Mouse (Mus musculus) CH12.LX (cell line): ENCODE results near the gene Gm20388. TPM values are rescaled to one million over a fixed set of nuclear protein-coding genes. Genes with fewer than 3 reads are reported as not detected.

Experiments
- DNase-seq: peaks from one replicate; pipeline ENCODE4 v3.0.0-alpha.2; 2013; ENCODE audit errors: extremely low read depth
- H3K27ac ChIP-seq: 2 replicates; pipeline ENCODE4 v1.5.1; 2012; ENCODE audit warnings: low read depth, mild to moderate bottlenecking, control low read depth, moderate library complexity; ENCODE audit not compliant: insufficient read depth
- H3K27me3 ChIP-seq: replicated peaks from 2 replicates; pipeline ENCODE3; 2012; ENCODE audit warnings: inconsistent platforms
- H3K36me3 ChIP-seq, 2 experiments: replicated peaks in 1 of 2; 2 replicates each; pipeline versions ENCODE3 to v1.6.1; 2012; ENCODE audit warnings: inconsistent platforms in 1 of 2, low read length in 1 of 2, mild to moderate bottlenecking in 1 of 2, mixed read lengths in 1 of 2, moderate library complexity in 1 of 2; ENCODE audit not compliant: control insufficient read depth in 1 of 2, insufficient read depth in 1 of 2
- H3K4me1 ChIP-seq, 2 experiments: 2 replicates each; pipeline ENCODE4 v1.6.1; 2012; ENCODE audit warnings: inconsistent platforms in 1 of 2, moderate library complexity in 1 of 2; ENCODE audit not compliant: insufficient read depth in 2 of 2, control insufficient read depth in 1 of 2
- H3K4me2 ChIP-seq: 2 replicates; pipeline ENCODE4 v1.6.1; 2012; ENCODE audit warnings: low read depth, mild to moderate bottlenecking, control low read depth; ENCODE audit not compliant: poor library complexity, insufficient read depth, severe bottlenecking
- H3K4me3 ChIP-seq, 3 experiments: fragments of 150-350 bp in 1 of 3; sonication (generic) in 1 of 3; replicated peaks in 1 of 3; 2 replicates each; pipeline versions ENCODE3 to v1.5.1; 2011 to 2012; ENCODE audit warnings: low read depth in 2 of 3, low read length in 2 of 3, mild to moderate bottlenecking in 2 of 3, moderate library complexity in 2 of 3, control low read depth in 1 of 3, improper control_type of control experiment in 1 of 3, inconsistent platforms in 1 of 3, mixed read lengths in 1 of 3; ENCODE audit not compliant: poor library complexity in 1 of 3
- H3K79me2 ChIP-seq: replicated peaks from 2 replicates; pipeline ENCODE4 v1.6.1; 2012; ENCODE audit warnings: mild to moderate bottlenecking, moderate library complexity; ENCODE audit not compliant: control insufficient read depth, poor library complexity, insufficient read depth, severe bottlenecking; ENCODE audit errors: extremely low read depth
- H3K9ac ChIP-seq: 2 replicates; pipeline ENCODE4 v1.6.1; 2012; ENCODE audit warnings: low read depth, mild to moderate bottlenecking, control low read depth, moderate library complexity; ENCODE audit not compliant: insufficient read depth
- H3K9me3 ChIP-seq: replicated peaks from 2 replicates; pipeline ENCODE3; 2012; ENCODE audit warnings: low read length, inconsistent platforms, mixed read lengths
- BHLHE40 ChIP-seq: IDR thresholded peaks from 2 replicates; pipeline ENCODE4 v1.6.1; 2011; ENCODE audit warnings: mild to moderate bottlenecking, low read depth, low read length, improper control_type of control experiment
- CHD2 ChIP-seq: IDR thresholded peaks from 2 replicates; pipeline ENCODE4 v1.6.1; 2011; ENCODE audit warnings: low read length, improper control_type of control experiment
- CTCF ChIP-seq, 2 experiments: IDR thresholded peaks in 1 of 2; conservative IDR thresholded peaks in 1 of 2; 2 replicates each; pipeline ENCODE4 v1.5.1; 2011 to 2012; ENCODE audit warnings: low read depth in 2 of 2, low read length in 2 of 2, improper control_type of control experiment in 1 of 2, inconsistent platforms in 1 of 2, mild to moderate bottlenecking in 1 of 2, moderate library complexity in 1 of 2
- ELF1 ChIP-seq: IDR thresholded peaks from 2 replicates; pipeline ENCODE4 v1.6.1; 2014; ENCODE audit warnings: low read depth, mild to moderate bottlenecking, inconsistent platforms, low read length, improper control_type of control experiment
- HCFC1 ChIP-seq: IDR thresholded peaks from 2 replicates; pipeline ENCODE4 v1.6.1; 2012; ENCODE audit warnings: low read depth, mild to moderate bottlenecking, inconsistent platforms, low read length, improper control_type of control experiment
- IRF4 ChIP-seq: IDR thresholded peaks from 2 replicates; pipeline ENCODE4 v1.6.1; 2014; ENCODE audit warnings: low read depth, mild to moderate bottlenecking, inconsistent platforms, low read length, improper control_type of control experiment
- JUN ChIP-seq: IDR thresholded peaks from 2 replicates; pipeline ENCODE4 v1.6.1; 2011; ENCODE audit warnings: low read depth, mild to moderate bottlenecking, low read length, improper control_type of control experiment, moderate library complexity; ENCODE audit not compliant: insufficient read depth
- KAT2A ChIP-seq: IDR thresholded peaks from 2 replicates; pipeline ENCODE4 v1.6.1; 2012; ENCODE audit warnings: low read length, improper control_type of control experiment, inconsistent platforms; ENCODE audit not compliant: insufficient replicate concordance
- MAFK ChIP-seq: IDR thresholded peaks from 2 replicates; pipeline ENCODE4 v1.6.1; 2011; ENCODE audit warnings: low read length, improper control_type of control experiment; ENCODE audit not compliant: insufficient replicate concordance
- MAX ChIP-seq: IDR thresholded peaks from 2 replicates; pipeline ENCODE4 v1.6.1; 2011; ENCODE audit warnings: low read length, improper control_type of control experiment
- MXI1 ChIP-seq: IDR thresholded peaks from 2 replicates; pipeline ENCODE4 v1.6.1; 2011; ENCODE audit warnings: mild to moderate bottlenecking, low read depth, low read length, improper control_type of control experiment
- MYC ChIP-seq: IDR thresholded peaks from 2 replicates; pipeline ENCODE4 v1.6.1; 2011; ENCODE audit warnings: low read depth, mild to moderate bottlenecking, improper control_type of control experiment, low read length
- NRF1 ChIP-seq: IDR thresholded peaks from 2 replicates; pipeline ENCODE4 v1.6.1; 2014; ENCODE audit warnings: low read depth, mild to moderate bottlenecking, inconsistent platforms, low read length, improper control_type of control experiment, moderate library complexity
- PAX5 ChIP-seq: IDR thresholded peaks from 2 replicates; pipeline ENCODE4 v1.6.1; 2012; ENCODE audit warnings: low read length, inconsistent platforms, mixed read lengths
- POLR2A ChIP-seq: IDR thresholded peaks from 2 replicates; pipeline ENCODE4 v1.6.1; 2011; ENCODE audit warnings: low read depth, mild to moderate bottlenecking, improper control_type of control experiment, low read length
- RAD21 ChIP-seq: IDR thresholded peaks from 2 replicates; pipeline ENCODE4 v1.6.1; 2011; ENCODE audit warnings: low read depth, mild to moderate bottlenecking, low read length, improper control_type of control experiment, moderate library complexity
- RCOR1 ChIP-seq: conservative IDR thresholded peaks from 2 replicates; pipeline ENCODE4 v1.6.1; 2012; ENCODE audit warnings: low read depth, mild to moderate bottlenecking, inconsistent platforms, low read length, improper control_type of control experiment
- SIN3A ChIP-seq: IDR thresholded peaks from 2 replicates; pipeline ENCODE4 v1.6.1; 2012; ENCODE audit warnings: low read length, improper control_type of control experiment, inconsistent platforms
- SMC3 ChIP-seq: IDR thresholded peaks from 2 replicates; pipeline ENCODE4 v1.6.1; 2011; ENCODE audit warnings: low read depth, low read length, improper control_type of control experiment
- TCF12 ChIP-seq: IDR thresholded peaks from 2 replicates; pipeline ENCODE4 v1.6.1; 2014; ENCODE audit warnings: low read depth, mild to moderate bottlenecking, inconsistent platforms, low read length, improper control_type of control experiment
- USF1 ChIP-seq: IDR thresholded peaks from 2 replicates; pipeline ENCODE4 v1.6.1; 2014; ENCODE audit warnings: low read depth, mild to moderate bottlenecking, inconsistent platforms, low read length, improper control_type of control experiment
- ZC3H11A ChIP-seq: IDR thresholded peaks from 2 replicates; pipeline ENCODE4 v1.6.1; 2012; ENCODE audit warnings: low read depth, mild to moderate bottlenecking, inconsistent platforms, low read length, improper control_type of control experiment
- dilution Hi-C: fragments of 300-500 bp; cut with MboI; formaldehyde crosslinking; loops from 2 replicates; pipeline ENCODE4 v1.14.3; 2020; ENCODE audit warnings: low sequenced_read_pairs; ENCODE audit not compliant: extremely low pct_unique_long_range_greater_than_20kb, extremely low pct_ligation_motif_present
- in situ Hi-C: fragments of 300-500 bp; cut with MboI; formaldehyde crosslinking; loops from 3 replicates; pipeline ENCODE4 v1.14.3; 2019; ENCODE audit warnings: low sequenced_read_pairs, low pct_ligation_motif_present, low pct_unique_long_range_greater_than_20kb, mixed read lengths
- polyA plus RNA-seq: library from polyadenylated mRNA; unstranded; fragments of >175 nt; gene quantifications from 2 replicates; pipeline ENCODE4 v1.2.1, GENCODE M21; 2012; ENCODE audit warnings: low read depth; ENCODE audit not compliant: insufficient read length
- total RNA-seq, 2 experiments: library from RNA; depleted of rRNA; stranded (reverse); fragments of 300-350 nt in 1 of 2; fragments of >200 nt in 1 of 2; gene quantifications; 2 replicates each; pipeline ENCODE4 v1.2.3; 2012 to 2014

The Gm20388 gene
- total and polyA plus RNA-seq, 3 experiments, result 14.8 to 26.3 (median 22.2) TPM

- no peak for TF ChIP-seq RAD21
- DNase-seq, result no peak
- Histone ChIP-seq H3K4me3 (no peak overlapping the region), H3K79me2 (no peaks in the 10 kb centered on the region), H3K4me1 (peaks cover 7 to 26% of the 10 kb centered on the region in 2 experiments), H3K9ac (no peak overlapping the region), H3K4me2 (no peak overlapping the region), H3K27me3 (peaks cover 18% of the 10 kb centered on the region), H3K36me3 (no peaks in the 10 kb centered on the region), H3K27ac (no peak overlapping the region), H3K9me3 (peaks cover 4% of the 10 kb centered on the region)
- dilution Hi-C loops (no loop called here), in situ Hi-C loops (loop anchor here (5.0 to 10.0 kb wide), 3 partner anchors 42 to 215 kb away; no protein-coding TSS in a partner anchor)
Measured at GRCm38 (mm10) chr8:120320146-120320545, 409.5 kb downstream of the Gm20388 start.

- TF ChIP-seq JUN, result no peak
- no peak for TF ChIP-seq SIN3A
- no peak for TF ChIP-seq HCFC1
- peak; percentile 26 for TF ChIP-seq RAD21
- peak; percentile 59 to 93; a peak in 3 of 4 replicates for TF ChIP-seq CTCF (conservative IDR thresholded peaks at IDR 0.05 in 1 of 2, IDR thresholded peaks at IDR 0.05 in 1 of 2; ENCODE audit: low read depth in 2 of 2, low read length in 2 of 2)
- peak; percentile 86 for TF ChIP-seq MAX
- TF ChIP-seq SMC3, result peak; percentile 70
- no peak for TF ChIP-seq ZC3H11A
- peak; percentile 84 for TF ChIP-seq MYC
- no peak for TF ChIP-seq USF1
- TF ChIP-seq RCOR1, result no peak
- TF ChIP-seq TCF12, result no peak
- no peak overlapping the region for H3K27ac ChIP-seq
- peaks cover 4% of the 10 kb centered on the region for H3K9me3 ChIP-seq
- no peak overlapping the region for H3K4me3 ChIP-seq
- no peaks in the 10 kb centered on the region for H3K79me2 ChIP-seq
- in situ Hi-C loops, result loop anchor here (5.0 to 10.0 kb wide), 3 partner anchors 41 to 213 kb away; no protein-coding TSS in a partner anchor
- H3K9ac ChIP-seq, result no peak overlapping the region
- dilution Hi-C loops, result no loop called here
- DNase-seq, result no peak
- no peak overlapping the region for H3K4me2 ChIP-seq
- H3K27me3 ChIP-seq, result peaks cover 17% of the 10 kb centered on the region
- H3K36me3 ChIP-seq, result no peaks in the 10 kb centered on the region
- peaks cover 7 to 26% of the 10 kb centered on the region in 2 experiments for H3K4me1 ChIP-seq
Measured at GRCm38 (mm10) chr8:120321724-120322123, 411.1 kb downstream of the Gm20388 start.

- Histone ChIP-seq H3K27ac (no peak overlapping the region), H3K4me3 (no peak overlapping the region), H3K79me2 (no peaks in the 10 kb centered on the region), H3K9me3 (peaks cover 7% of the 10 kb centered on the region), H3K4me2 (no peak overlapping the region), H3K36me3 (no peaks in the 10 kb centered on the region), H3K27me3 (peaks cover 13% of the 10 kb centered on the region), H3K4me1 (peaks cover 7 to 26% of the 10 kb centered on the region in 2 experiments), H3K9ac (no peak overlapping the region)
- TF ChIP-seq NRF1 (no peak), MAFK (no peak), BHLHE40 (no peak), PAX5 (no peak), KAT2A (no peak), TCF12 (no peak), IRF4 (no peak), POLR2A (no peak), ELF1 (no peak), CHD2 (no peak), JUN (no peak), MXI1 (no peak), SMC3 (no peak)
- dilution Hi-C loops (no loop called here), in situ Hi-C loops (loop anchor here (5.0 to 10.0 kb wide), 3 partner anchors 39 to 212 kb away; no protein-coding TSS in a partner anchor)
- DNase-seq, result no peak
Measured at GRCm38 (mm10) chr8:120322956-120323448, 412.4 kb downstream of the Gm20388 start.
